Mouse (Mus musculus): ENCODE results near the gene Cfap54. TPM values are rescaled to one million over a fixed set of nuclear protein-coding genes. Genes with fewer than 3 reads are reported as not detected.
A peak's percentile ranks its signal among the peaks of the same experiment; 100 is the strongest.

Gene Cfap54
- polyA plus RNA-seq, 1 experiment from 2014 or later = 0.07 TPM

GRCm38 (mm10) chr10:93076376-93076775 is 5.0 kb downstream of the Cfap54 start:
- Histone ChIP-seq H3K27me3 (ENCODE audit: control insufficient read depth, insufficient read depth, low read length) (no peaks in the 10 kb centered on the region), H3K4me1 (ENCODE audit: control insufficient read depth, insufficient read depth, low read length) (no peaks in the 10 kb centered on the region), H3K4me2 (ENCODE audit: low read depth, severe bottlenecking) (no peak overlapping the region), H3K4me3 (ENCODE audit: low read depth, low read length) (no peak overlapping the region), H3K27ac (replicated peaks; ENCODE audit: low read depth, low read length) (no peak overlapping the region), H3K36me3 (ENCODE audit: control insufficient read depth, insufficient read depth, low read length) (no peaks in the 10 kb centered on the region), H3K9ac (ENCODE audit: low read length) (no peak overlapping the region), H3K9me3 (ENCODE audit: control insufficient read depth, low read length) (no peaks in the 10 kb centered on the region)
- no peak for DNase-seq (ENCODE audit: low spot score)
- WGBS = 81% methylated on average over 9 of the region's 9 CpGs
- no peak for ATAC-seq (ENCODE audit: insufficient number of reproducible peaks, low FRiP score, low TSS enrichment, low read depth)

GRCm38 (mm10) chr10:93075856-93076255 is 5.6 kb downstream of the Cfap54 start:
- no peaks in the 10 kb centered on the region for H3K9me3 ChIP-seq (ENCODE audit: control insufficient read depth, low read length)
- H3K4me1 ChIP-seq (ENCODE audit: control insufficient read depth, insufficient read depth, low read length) = no peaks in the 10 kb centered on the region
- no peak overlapping the region for H3K4me2 ChIP-seq (ENCODE audit: low read depth, severe bottlenecking)
- no peak overlapping the region for H3K4me3 ChIP-seq (ENCODE audit: low read depth, low read length)
- no peak overlapping the region for H3K27ac ChIP-seq (replicated peaks; ENCODE audit: low read depth, low read length)
- ATAC-seq (ENCODE audit: insufficient number of reproducible peaks, low FRiP score, low TSS enrichment, low read depth) (no peak), DNase-seq (ENCODE audit: low spot score) (no peak)
- no peaks in the 10 kb centered on the region for H3K27me3 ChIP-seq (ENCODE audit: control insufficient read depth, insufficient read depth, low read length)
- WGBS = 85% methylated on average over 8 of the region's 8 CpGs
- no peak overlapping the region for H3K9ac ChIP-seq (ENCODE audit: low read length)
- no peaks in the 10 kb centered on the region for H3K36me3 ChIP-seq (ENCODE audit: control insufficient read depth, insufficient read depth, low read length)

- H3K9me3 ChIP-seq (ENCODE audit: control insufficient read depth, low read length) = no peaks in the 10 kb centered on the region
- no peak overlapping the region for H3K27ac ChIP-seq (replicated peaks; ENCODE audit: low read depth, low read length)
- H3K4me1 ChIP-seq (ENCODE audit: control insufficient read depth, insufficient read depth, low read length) = no peaks in the 10 kb centered on the region
- ATAC-seq (ENCODE audit: insufficient number of reproducible peaks, low FRiP score, low TSS enrichment, low read depth) (no peak), DNase-seq (ENCODE audit: low spot score) (no peak)
- no peak overlapping the region for H3K4me3 ChIP-seq (ENCODE audit: low read depth, low read length)
- 89% methylated on average over 2 of the region's 2 CpGs for WGBS
- no peaks in the 10 kb centered on the region for H3K27me3 ChIP-seq (ENCODE audit: control insufficient read depth, insufficient read depth, low read length)
- no peak overlapping the region for H3K9ac ChIP-seq (ENCODE audit: low read length)
- H3K36me3 ChIP-seq (ENCODE audit: control insufficient read depth, insufficient read depth, low read length) = no peaks in the 10 kb centered on the region
- H3K4me2 ChIP-seq (ENCODE audit: low read depth, severe bottlenecking) = no peak overlapping the region
Measured at GRCm38 (mm10) chr10:93072769-93073168, 8.6 kb downstream of the Cfap54 start.

GRCm38 (mm10) chr10:93071753-93072152 is 9.7 kb downstream of the Cfap54 start:
- Histone ChIP-seq H3K27me3 (ENCODE audit: control insufficient read depth, insufficient read depth, low read length) (no peaks in the 10 kb centered on the region), H3K4me3 (ENCODE audit: low read depth, low read length) (no peak overlapping the region), H3K4me1 (ENCODE audit: control insufficient read depth, insufficient read depth, low read length) (no peaks in the 10 kb centered on the region), H3K4me2 (ENCODE audit: low read depth, severe bottlenecking) (no peak overlapping the region), H3K9me3 (ENCODE audit: control insufficient read depth, low read length) (no peaks in the 10 kb centered on the region), H3K36me3 (ENCODE audit: control insufficient read depth, insufficient read depth, low read length) (no peaks in the 10 kb centered on the region), H3K27ac (replicated peaks; ENCODE audit: low read depth, low read length) (no peak overlapping the region), H3K9ac (ENCODE audit: low read length) (no peak overlapping the region)
- no peak for DNase-seq (ENCODE audit: low spot score)
- WGBS = 75% methylated on average over 3 of the region's 3 CpGs
- ATAC-seq (ENCODE audit: insufficient number of reproducible peaks, low FRiP score, low TSS enrichment, low read depth) = no peak

GRCm38 (mm10) chr10:93070121-93070898 is 11.1 kb downstream of the Cfap54 start:
- DNase-seq (ENCODE audit: low spot score) (peak; percentile 60), ATAC-seq (ENCODE audit: insufficient number of reproducible peaks, low FRiP score, low TSS enrichment, low read depth) (no peak)
- H3K27me3 ChIP-seq (ENCODE audit: control insufficient read depth, insufficient read depth, low read length) = no peaks in the 10 kb centered on the region
- WGBS = 79% methylated on average over 9 of the region's 9 CpGs
- no peak overlapping the region for H3K27ac ChIP-seq (replicated peaks; ENCODE audit: low read depth, low read length)
- no peaks in the 10 kb centered on the region for H3K9me3 ChIP-seq (ENCODE audit: control insufficient read depth, low read length)
- H3K9ac ChIP-seq (ENCODE audit: low read length) = no peak overlapping the region
- no peaks in the 10 kb centered on the region for H3K36me3 ChIP-seq (ENCODE audit: control insufficient read depth, insufficient read depth, low read length)
- H3K4me1 ChIP-seq (ENCODE audit: control insufficient read depth, insufficient read depth, low read length) = no peaks in the 10 kb centered on the region
- no peak overlapping the region for H3K4me3 ChIP-seq (ENCODE audit: low read depth, low read length)
- no peak overlapping the region for H3K4me2 ChIP-seq (ENCODE audit: low read depth, severe bottlenecking)

GRCm38 (mm10) chr10:93069721-93070120 is 11.7 kb downstream of the Cfap54 start:
- Histone ChIP-seq H3K9me3 (ENCODE audit: control insufficient read depth, low read length) (no peaks in the 10 kb centered on the region), H3K27me3 (ENCODE audit: control insufficient read depth, insufficient read depth, low read length) (no peaks in the 10 kb centered on the region), H3K9ac (ENCODE audit: low read length) (no peak overlapping the region), H3K4me1 (ENCODE audit: control insufficient read depth, insufficient read depth, low read length) (no peaks in the 10 kb centered on the region), H3K4me3 (ENCODE audit: low read depth, low read length) (no peak overlapping the region), H3K36me3 (ENCODE audit: control insufficient read depth, insufficient read depth, low read length) (no peaks in the 10 kb centered on the region), H3K27ac (replicated peaks; ENCODE audit: low read depth, low read length) (no peak overlapping the region), H3K4me2 (ENCODE audit: low read depth, severe bottlenecking) (no peak overlapping the region)
- WGBS = 82% methylated on average over 6 of the region's 6 CpGs
- ATAC-seq (ENCODE audit: insufficient number of reproducible peaks, low FRiP score, low TSS enrichment, low read depth) (no peak), DNase-seq (ENCODE audit: low spot score) (no peak)

- 78% methylated on average over 6 of the region's 6 CpGs for WGBS
- DNase-seq (ENCODE audit: low spot score) (no peak), ATAC-seq (ENCODE audit: insufficient number of reproducible peaks, low FRiP score, low TSS enrichment, low read depth) (no peak)
- H3K9ac ChIP-seq (ENCODE audit: low read length) = no peak overlapping the region
- H3K4me3 ChIP-seq (ENCODE audit: low read depth, low read length) = no peak overlapping the region
- no peaks in the 10 kb centered on the region for H3K9me3 ChIP-seq (ENCODE audit: control insufficient read depth, low read length)
- no peaks in the 10 kb centered on the region for H3K36me3 ChIP-seq (ENCODE audit: control insufficient read depth, insufficient read depth, low read length)
- H3K4me1 ChIP-seq (ENCODE audit: control insufficient read depth, insufficient read depth, low read length) = no peaks in the 10 kb centered on the region
- no peak overlapping the region for H3K4me2 ChIP-seq (ENCODE audit: low read depth, severe bottlenecking)
- H3K27me3 ChIP-seq (ENCODE audit: control insufficient read depth, insufficient read depth, low read length) = no peaks in the 10 kb centered on the region
- H3K27ac ChIP-seq (replicated peaks; ENCODE audit: low read depth, low read length) = no peak overlapping the region
Measured at GRCm38 (mm10) chr10:93069041-93069679, 12.3 kb downstream of the Cfap54 start.

GRCm38 (mm10) chr10:93064973-93065372 is 16.4 kb downstream of the Cfap54 start:
- no peaks in the 10 kb centered on the region for H3K9me3 ChIP-seq (ENCODE audit: control insufficient read depth, low read length)
- ATAC-seq (ENCODE audit: insufficient number of reproducible peaks, low FRiP score, low TSS enrichment, low read depth) (no peak), DNase-seq (ENCODE audit: low spot score) (no peak)
- no peaks in the 10 kb centered on the region for H3K36me3 ChIP-seq (ENCODE audit: control insufficient read depth, insufficient read depth, low read length)
- H3K4me1 ChIP-seq (ENCODE audit: control insufficient read depth, insufficient read depth, low read length) = no peaks in the 10 kb centered on the region
- H3K9ac ChIP-seq (ENCODE audit: low read length) = no peak overlapping the region
- H3K27ac ChIP-seq (replicated peaks; ENCODE audit: low read depth, low read length) = no peak overlapping the region
- no peak overlapping the region for H3K4me3 ChIP-seq (ENCODE audit: low read depth, low read length)
- no peaks in the 10 kb centered on the region for H3K27me3 ChIP-seq (ENCODE audit: control insufficient read depth, insufficient read depth, low read length)
- WGBS = 89% methylated on average over 10 of the region's 10 CpGs
- H3K4me2 ChIP-seq (ENCODE audit: low read depth, severe bottlenecking) = no peak overlapping the region

Measured in limb, embryonic 11.5 days (tissue).